Mouse (Mus musculus) kidney, postnatal 25 days (tissue): ENCODE measurements around the gene Cox4i1.
A peak's percentile ranks its signal among the peaks of the same experiment; 100 is the strongest.

Experiments
- DNase-seq, 2 experiments: peaks; one replicate each; pipeline ENCODE4 v3.0.0; 2021; ENCODE audit warnings: mixed read lengths in 2 of 2

Cox4i1 gene

DNA sequence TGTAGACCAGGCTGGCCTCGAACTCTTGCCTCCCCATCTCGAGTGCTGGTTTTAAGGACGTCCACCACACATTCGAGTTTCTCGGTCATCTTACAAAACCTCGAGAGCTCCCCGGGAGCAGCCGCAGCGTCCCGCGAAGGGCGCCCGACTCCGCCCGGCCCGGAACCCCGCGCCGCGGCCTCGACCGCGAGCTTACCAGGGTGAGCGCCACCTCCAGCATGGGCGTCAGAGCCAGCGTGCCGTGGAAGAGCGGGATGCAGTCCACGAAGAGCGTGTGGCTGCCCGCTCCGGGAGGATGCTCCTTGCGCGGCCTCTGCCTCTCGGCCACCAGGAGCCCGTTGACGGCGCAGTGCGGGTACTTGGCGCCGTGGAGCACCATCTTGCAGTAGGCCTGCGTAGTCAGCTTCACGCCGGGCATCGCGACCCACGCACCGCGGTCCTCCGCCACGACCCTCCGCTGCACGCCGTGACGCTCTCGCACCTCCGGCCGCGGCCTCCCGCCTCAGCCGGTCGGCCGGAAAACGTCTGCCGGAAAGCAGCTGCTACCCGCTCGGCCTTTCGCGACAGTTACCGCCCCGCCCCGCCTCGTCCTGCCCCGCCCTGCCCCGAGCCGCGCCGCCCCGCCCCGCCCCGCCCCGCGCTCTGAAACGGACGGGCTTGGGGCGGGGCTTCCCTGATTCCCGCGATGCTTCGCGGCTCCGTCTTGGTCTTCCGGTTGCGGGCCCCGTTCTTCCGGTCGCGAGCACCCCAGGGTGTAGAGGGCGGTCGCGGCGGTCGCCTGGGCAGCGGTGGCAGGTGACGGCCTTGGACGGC, at the start of gene Cox4i1, which contains the start of gene Gm27021:
Cox4i1 (plus strand) TSS at position 662 of the 813 bp plus-strand sequence.
Gm27021 (minus strand) TSS at position 519 of the 813 bp plus-strand sequence.
- DNase-seq, result peak; percentile 96 to 97

DNA sequence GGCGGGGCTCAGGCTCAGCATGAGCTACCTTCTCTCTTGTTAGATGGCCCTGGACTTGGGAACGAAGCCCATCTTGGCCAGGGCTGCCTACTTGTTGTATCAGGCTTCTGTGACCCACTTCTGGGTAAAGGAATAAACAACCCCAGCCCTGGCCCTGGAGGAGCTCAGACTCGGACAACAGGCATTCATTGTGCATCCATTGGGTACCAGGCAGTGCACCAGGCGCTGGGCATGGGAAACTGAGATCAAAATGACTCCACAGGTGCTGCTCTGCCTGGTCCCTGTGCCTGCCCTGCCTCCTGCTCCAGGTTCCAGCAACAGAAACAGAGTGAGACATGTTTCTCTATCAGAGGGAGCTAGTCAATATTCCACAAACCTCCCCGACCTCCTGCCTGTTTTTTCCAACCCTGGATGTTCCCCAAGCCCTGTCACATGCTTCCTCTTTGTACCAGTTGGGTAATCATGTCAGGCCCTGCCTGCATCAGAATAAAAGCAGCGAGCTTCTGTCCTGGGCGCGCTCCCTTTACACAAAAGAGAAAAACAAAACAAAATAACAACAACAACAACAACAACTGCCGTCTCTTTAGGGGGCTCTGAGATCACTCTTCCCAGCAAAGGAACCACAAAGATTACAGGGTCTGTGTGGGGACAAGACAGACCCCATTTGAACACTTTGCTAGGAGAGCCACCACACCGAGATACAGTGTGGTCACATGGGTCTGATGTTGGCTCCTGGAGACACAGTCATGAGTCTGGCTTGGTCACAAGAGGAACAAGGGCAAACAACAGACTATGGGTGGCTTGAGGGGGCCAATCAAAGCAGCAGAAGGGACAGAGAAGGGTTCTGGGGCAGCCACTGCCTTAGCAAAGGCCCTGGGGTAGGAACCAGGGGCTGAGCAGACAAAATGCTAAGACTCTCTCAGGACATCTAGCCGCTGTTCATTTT, 48.5 kb upstream of the Cox4i1 start:
- DNase-seq, result no peak

DNA sequence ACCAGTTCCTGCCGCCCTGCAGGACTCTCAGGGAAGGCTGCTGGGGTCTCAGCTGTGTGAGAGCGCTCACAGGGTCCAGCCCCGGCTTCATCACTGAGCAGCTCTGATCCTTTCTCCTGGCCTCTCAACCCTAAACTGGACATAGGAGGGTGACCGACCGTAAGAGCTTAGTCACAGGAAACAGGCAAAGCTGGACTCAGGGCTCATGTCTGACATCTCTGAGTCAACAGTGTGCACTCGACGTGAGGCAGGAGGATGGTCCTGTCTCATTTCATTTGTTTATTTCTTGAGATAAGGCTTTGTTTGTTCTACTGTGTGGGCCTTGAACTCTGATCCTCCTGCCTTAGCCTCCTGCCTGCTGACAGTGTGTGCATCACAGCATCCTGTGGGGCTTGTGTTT, 47.6 kb upstream of the Cox4i1 start:
- DNase-seq, result no peak

DNA sequence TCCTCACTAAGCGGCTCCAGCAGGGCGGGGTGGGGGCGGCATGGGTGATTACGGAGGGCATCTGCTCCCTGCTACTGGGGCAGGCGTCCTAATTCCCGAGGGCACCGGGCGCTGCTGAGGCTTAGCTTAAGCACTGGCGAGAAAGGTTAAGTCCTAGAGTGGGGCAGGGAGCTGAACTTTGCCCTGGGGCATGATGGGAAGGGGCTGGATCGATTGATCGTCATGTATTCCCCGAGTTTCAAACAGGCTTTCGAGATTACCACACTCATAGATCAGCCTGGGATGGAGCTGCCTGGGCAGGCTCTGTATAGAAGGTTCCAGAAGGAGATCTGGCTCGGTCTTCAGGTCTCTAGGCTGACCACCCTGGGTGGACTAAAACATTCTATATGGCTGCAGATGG, 45.9 kb upstream of the Cox4i1 start:
- no peak for DNase-seq

DNA sequence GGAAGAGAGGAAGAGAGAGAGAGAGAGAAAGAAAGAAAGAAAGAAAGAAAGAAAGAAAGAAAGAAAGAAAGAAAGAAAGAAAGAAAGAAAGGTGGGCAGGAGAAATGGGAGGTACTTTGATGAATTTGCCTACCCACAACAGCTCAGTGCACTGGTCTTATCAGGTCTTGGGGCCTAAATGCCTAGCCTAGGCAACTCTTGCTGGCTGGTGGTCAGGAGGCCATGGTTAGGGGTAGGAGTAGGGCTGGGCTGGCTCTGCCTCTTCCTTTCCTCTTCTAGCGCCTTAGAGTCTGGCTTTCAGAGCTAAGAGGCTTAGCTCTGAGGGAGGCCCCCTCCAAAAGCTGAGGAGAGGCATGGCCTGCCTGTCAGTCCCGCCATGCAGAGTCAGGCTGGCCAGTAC, 44.4 kb upstream of the Cox4i1 start:
- DNase-seq, result no peak

DNA sequence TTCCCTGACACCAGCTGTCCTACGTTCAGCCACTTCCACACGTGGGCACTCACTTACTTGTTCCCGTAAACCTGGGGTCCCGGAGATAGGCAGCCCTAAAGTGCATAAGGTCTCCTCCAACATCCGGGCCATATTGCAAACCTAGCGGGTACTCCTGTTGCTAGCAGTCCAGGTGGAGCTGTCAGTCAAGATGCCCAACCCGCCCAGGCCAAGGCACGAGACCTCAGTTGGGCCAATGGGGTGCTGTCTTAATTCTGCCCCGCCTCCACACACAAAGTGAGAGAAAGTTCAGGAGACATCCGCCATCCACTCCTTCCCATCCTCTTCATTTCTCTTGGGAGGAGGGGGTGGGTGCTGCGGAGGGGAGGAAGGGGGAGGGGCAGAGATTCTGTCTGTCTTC, 41.6 kb upstream of the Cox4i1 start:
- DNase-seq, result no peak

DNA sequence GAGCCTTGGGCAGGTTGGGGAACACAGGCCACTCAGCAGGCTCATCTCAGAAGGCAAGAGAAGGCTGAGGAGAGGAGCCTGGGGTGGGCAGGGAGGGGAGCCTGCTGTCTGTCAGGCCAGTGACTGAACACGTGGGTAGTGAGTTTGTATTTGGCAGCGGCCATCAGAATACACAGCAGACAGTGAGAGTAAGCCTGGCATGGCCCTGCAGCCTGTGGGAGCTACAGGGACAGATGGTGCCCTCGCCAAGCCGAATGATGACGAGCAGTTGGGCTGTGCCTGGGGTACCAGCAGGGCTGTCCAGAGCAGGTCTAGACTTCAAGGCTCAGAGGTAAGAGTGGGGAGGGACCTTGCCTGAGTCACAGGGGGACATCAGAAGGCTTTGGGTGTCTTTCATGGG, 40.7 kb upstream of the Cox4i1 start:
- no peak for DNase-seq

DNA sequence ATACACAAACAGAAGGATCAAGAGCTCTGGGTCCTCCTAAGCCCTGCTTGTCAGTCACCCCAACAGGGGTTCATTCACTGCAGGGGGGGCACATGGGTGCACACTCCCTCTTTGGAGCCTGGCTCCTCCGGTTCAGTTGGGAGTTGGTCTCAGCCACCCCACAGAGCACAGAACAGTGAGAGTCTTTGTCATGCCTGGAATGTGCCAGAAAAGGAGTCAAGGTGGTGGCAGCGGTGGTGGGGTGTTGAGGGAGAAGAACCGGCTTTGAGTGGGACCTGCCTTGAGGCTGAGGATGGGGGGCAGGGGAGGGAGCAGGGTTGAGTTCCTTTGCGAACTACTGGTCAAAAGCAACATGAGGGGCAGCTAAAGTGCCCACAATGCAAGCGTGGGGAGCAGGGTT, 38.0 kb upstream of the Cox4i1 start:
- no peak for DNase-seq

DNA sequence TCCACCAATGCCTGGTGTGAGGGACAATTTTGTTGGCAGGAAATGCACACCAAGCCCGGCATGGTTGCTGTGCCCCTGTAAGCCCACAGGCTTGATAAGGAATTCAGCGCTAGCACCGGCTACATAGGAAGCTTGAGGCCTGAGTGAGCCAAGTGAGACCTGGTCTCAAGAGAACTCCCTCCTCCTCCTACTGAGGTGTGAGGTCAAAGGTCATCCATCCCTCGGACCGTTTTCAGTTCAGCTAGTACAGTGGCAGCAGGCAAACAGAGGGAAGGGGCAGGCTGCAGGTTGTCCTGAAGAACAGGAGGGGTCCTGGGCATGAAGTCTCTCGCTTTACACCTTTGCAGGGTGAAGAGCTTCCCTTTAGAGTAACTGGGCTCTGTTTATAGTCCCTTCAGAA, 37.2 kb upstream of the Cox4i1 start:
- no peak for DNase-seq

DNA sequence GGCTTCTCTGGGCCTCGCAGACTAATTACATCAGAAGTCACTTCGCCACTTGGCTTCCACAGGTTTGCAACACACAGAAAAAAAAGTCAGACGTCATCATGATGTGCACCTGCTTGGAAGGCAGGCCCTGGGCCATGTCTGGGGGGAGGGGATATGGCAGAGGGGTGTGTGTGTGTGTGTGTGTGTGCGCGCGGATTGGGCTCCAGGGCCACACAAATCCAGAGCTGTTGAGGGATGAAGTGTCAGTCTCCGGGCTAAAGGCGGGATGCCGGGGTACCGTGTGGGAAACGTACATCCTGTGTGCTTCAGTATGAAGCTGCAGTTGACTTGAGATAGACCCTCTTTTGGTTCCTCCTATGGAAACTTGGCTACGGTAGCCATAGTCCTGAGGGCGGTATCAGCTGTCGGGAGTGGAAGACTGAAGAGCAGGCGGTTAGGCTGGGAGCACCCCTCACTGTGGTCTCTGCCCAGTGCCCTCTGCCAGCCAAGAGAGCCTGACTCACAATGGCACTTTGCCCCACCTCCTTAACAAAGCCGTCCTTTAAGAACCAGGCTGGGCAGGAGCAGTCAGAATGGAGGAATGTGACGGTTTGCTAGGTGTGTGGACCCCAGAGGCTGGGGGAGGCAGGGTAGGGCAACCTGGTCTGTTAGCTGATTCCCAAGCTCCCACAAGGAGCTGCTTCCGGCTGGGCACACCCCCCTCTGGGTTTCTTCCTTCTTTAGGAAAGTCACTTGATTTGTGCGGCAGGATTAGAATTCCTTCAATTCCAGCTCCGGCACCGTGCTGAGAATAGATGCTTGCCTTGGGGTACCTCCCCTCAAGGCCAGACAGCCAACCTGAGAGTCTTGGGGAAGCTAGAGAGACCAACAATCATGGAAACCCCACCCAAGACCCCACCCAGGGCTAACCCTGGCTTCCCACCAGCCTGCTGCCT, 36.3 kb upstream of the Cox4i1 start:
- no peak for DNase-seq

DNA sequence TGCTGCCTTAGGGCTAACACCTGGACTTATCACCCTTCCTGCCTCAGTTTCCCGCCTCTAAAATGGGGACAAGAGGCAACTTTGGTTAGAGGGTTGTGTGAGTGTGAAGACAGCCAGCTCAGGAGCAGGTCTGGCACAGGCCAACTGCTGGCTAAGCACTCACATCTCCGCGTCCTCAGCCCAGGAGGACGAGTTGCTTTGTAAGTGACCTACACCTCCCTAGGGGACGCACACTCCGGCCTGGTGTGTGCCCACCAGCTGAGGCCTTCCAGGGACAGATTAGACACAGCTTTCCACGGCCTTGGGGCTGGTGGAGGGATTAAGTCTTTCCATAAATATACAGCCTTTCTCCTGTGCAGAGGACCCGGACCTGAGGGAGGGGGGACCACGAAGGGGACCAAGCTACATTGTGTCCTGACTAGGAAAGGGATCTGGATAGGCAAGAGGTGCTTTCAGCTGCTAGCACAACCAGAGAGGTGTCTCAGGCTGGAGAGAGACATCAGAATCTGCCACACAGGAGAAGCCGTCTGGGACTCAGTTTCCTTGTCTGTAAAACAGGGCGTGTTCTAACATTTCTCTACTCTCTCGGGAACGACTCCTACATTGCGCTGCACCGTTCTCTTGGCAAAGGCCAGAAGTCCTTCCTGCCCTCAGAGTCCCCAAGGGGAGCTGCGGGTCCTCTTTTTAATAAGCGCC, 34.9 kb upstream of the Cox4i1 start:
- DNase-seq, result no peak

DNA sequence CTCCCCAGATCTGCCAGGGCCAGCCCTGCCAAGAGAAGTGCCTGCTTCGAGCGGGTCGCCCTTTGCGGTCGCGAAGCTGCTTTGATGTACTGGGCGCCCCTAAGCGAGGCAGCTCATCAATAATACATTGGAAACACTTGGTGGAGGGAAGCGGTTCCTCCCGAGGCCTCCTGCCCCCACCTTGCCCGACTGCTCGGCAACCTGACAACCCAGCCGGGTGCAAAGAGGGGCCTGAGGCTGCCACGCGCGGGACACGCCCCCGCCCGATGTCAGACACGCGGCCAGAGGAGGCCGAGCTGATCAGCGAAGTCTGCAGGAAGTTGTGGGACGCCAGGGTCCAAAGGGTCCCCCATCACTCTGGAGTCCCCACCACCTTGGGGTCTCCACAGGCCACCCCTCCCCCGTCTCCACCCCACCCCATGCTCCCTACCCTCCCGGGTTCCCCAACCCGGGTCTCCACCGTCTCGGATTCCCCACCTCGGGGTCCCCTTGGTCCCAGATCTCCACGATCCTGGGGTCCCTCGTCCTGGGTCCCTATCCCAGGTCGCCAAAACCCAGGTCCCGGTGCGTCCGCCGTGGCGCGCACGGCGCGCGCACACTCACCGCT, 34.3 kb upstream of the Cox4i1 start:
- DNase-seq, result no peak

DNA sequence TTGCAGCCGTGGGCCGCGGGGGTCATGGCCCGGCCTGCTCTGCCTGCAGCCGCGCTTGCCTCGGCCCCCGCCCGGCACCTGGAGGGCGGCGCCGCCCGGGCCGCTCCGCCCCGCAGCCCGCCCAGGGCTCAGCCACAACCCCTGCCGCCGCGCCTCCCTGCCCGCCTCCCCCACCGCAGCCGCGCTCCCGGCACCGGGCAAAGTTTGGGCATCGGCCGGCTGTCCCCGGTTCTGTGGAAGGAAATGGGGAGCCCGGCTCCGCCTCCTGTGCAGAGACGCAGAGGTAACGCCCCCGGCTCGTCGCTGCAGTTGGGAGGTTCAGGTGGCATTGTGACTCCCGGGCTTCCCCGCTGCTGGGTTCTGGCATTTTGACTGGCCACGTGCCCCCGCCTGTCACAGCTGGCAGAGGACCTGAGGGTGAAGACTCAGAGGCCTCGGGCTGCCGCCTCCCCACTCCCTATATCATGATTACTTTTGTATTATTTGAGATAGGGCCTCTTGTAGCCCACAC, 33.6 kb upstream of the Cox4i1 start:
- DNase-seq, result peak; percentile 76 to 93

DNA sequence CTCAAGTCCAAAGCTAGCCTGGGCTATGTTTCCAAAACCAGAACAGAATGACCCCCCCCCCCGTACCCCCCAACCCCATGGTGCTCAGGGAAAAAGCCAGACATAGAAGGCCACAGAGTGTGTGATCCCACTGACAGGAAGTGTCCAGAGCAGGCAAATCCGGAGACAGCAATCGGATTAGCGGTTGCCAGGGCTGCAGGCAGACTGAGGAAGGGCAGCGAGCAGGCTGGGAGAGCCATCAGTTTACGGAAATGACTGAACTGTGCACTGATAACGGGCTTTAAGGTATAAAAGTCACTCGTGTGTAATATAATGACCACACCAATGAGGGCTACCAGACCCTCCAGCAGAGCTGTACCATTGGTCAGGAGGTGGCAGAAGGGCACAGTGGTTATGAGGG, 26.8 kb upstream of the Cox4i1 start:
- no peak for DNase-seq

DNA sequence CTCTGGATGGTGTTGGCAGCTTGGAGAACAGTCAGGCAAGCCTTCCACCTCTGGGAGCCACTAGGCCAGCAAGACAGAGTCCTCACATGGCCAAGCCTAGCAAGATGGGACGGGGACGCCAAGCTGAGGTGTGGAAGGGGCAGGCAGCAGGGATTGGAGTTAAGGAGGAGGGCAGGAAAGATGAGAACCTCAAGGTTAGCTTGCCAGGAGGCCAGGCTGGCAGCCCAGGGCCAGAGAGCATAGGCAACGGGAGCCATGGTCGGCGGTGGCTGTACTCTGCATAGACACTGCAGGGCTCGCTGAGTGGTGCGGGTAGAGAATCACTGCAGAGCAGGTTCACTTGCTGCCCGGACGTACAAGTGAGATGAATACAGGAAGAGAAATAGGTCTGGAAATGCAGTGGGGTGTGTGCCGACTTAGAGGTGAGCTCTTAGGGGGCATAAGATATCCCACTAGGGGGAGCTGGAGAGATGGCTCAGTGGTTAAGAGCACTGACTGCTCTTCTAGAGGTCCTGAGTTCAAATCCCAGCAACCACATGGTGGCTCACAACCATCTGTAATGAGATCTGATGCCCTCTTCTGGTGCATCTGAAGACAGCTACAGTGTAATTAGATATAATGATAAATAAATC, 25.9 kb upstream of the Cox4i1 start:
- DNase-seq, result no peak

DNA sequence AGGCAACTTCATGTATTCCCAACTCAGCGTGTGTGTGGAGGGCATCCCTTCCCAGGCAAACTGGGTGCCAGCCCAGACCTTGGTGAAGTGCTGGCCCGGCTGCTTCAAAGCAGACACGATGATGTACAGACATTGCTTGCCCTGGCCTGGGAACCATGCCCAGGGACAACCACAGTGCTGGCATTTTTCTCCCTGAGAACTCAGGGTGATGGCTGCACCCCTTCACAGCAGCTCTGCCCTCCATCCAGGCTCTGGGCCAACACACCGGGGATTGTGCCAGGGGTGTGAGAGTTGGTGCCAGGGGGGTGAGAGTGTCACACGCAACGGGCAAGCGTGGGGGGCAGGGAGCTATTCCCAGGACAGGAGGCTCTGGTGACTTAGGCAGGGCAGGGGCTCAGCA, 23.4 kb upstream of the Cox4i1 start:
- DNase-seq, result peak; percentile 45 to 70

DNA sequence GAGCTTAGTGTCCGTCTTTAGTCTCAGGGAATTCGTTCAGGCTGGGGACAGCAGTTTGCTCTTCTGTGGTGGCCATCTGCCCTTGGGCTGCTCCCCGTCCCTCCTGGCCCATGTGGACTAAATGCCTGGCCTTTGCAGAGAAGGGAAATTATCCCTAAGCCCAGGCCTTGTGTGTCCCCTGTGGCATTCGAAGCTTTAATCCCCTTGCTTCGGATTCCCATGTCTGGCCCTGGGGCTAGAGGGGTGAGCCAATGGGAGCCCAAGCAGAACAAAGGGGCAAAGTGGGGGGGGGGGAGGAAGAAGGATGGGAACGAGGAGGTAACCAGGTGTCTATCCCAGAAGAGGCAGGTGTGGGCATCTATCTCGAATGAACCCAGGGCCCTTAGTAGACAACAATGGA, 20.5 kb upstream of the Cox4i1 start, which contains the start of gene 1190005I06Rik:
1190005I06Rik (minus strand) TSS at position 101 of the 400 bp plus-strand sequence.
- DNase-seq, result no peak

DNA sequence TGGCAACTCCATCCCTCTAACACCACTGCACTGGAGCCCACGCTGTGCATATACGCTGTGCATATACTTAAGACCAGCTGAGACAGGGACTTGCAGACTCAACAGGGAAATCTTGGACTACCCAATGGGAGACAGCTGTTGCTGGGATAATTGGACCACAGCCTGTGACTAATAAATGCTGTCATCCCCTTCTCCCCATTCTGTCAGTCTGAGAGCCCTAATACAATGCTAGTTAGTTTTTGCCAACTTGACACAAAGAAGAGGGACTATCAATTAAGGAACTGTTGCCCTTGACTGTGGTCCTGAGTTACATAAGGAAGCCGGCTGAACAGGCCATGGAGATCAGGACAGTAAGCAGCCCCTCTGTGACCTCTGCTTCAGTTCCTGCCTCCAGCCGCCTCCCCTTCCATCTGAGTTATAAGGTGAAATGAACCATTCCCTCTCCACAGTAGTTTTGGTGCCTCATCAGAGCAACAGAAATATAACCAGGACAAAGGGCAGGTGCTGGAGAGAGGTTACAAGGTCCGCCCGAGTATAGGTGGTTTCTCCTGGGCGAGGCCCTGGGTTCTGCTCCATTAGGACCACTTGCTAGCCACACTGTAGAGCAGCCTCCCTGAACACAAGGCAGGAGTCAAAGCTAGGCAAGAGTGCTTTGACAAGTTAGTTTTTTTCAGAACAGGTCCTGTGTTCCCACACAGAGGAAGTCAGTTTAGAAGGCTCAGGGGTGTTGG, 11.5 kb upstream of the Cox4i1 start:
- DNase-seq, result no peak

DNA sequence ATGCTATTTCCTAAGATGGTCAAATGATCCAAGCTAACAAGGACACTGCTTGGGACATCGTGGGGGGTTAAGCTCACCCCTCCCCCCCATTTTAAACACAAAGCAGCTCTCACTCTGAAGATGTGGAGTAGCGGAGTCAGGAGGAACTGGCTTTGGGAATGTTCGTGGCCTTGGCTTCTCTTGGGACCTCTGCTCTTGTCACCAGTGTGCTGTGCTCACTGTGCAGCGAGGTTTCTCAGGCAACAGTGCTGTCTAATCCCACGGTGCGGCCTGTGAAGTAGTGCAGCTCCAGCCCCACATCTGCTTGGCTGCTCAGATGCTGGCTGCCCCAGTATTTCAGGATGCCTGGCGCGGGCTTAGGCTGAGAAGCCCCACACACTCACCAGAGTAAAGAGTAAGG, 10.6 kb upstream of the Cox4i1 start:
- DNase-seq, result no peak

DNA sequence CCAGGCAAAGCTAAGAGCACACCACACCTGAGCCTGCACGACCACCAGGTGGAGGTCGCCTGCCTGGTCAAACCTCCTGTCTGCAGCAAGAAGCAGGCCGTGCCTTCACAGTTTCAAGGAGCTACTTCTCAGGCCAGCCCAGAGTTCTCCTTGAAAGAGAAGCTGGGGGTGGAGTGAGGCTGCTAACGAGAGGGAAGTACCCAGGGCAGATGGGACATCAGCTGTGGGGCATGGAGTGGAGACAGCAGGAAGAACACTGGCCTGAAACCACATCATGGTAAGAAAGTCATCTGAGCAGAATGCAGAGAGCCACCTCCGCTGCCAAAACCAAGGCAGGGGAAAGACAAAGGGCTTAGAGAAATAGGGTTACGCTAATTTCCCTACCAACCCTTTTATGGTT, 3.5 kb upstream of the Cox4i1 start:
- no peak for DNase-seq
